Mouse (Mus musculus) common myeloid progenitor, adult 5-6 weeks (primary cell): ENCODE results near the gene Meltf. TPM values are rescaled to one million over a fixed set of nuclear protein-coding genes. Genes with fewer than 3 reads are reported as not detected.
"Not testable (repeated sequence)": the region's sequence is repeated elsewhere in the genome, so short reads cannot be mapped to it uniquely, and the experiment has no call there.

Experiments used
- ATAC-seq: replicated peaks from 2 replicates; pipeline ENCODE4 v1.8.0; 2016; ENCODE audit warnings: low read depth, mild to moderate bottlenecking, moderate TSS enrichment, inconsistent platforms; ENCODE audit not compliant: poor library complexity, severe bottlenecking
- total RNA-seq: library from RNA; stranded (forward); fragments of 200-1000, 187-1606 nt; gene quantifications from 2 replicates; pipeline ENCODE4 v1.2.3, GENCODE M21; 2017

Meltf gene
- total RNA-seq, 1 experiment from 2014 or later = not detected

DNA sequence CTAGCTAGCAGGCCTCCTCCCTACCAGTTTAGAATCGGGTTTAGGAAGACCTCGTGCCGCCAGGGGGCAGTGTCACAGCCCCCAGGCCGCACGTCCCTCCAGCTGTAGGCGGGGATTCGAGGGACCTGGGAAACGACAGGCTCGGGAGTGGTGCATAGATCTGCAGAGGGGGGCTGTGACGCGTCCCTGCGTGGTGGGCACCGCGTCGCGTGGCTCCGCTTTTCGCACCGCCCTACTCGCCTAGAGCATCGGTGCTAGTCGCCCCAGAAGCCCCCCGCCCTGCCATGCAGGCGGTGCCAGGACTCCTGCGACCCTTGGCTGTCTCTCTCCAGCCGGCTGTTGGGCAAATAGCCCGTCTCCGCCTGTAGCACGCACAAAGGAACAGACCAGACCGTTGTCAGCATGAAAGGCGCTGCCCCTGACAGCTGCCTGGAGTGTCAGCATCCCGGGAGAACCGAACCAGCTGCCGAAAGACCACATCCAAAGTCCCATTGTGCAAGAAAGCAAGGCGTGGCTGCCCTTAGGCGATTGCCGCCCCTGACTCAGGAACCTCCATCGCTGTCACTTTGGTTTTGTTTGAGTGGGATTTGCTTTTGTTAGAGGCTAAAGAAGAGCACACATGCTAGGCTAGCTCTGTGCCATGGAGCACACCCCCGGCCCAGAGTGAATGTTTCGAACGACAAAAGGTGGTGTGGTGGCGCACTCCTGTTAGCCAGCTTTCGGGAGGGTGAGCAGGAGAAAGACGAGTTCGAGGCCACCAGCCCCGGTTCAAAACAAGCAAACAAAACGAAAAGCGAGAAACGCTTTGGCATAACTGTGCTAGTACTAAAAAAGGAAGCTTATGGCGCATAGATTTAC lies 54.5 kb downstream of the Meltf start:
- ATAC-seq = peak; percentile 90

DNA sequence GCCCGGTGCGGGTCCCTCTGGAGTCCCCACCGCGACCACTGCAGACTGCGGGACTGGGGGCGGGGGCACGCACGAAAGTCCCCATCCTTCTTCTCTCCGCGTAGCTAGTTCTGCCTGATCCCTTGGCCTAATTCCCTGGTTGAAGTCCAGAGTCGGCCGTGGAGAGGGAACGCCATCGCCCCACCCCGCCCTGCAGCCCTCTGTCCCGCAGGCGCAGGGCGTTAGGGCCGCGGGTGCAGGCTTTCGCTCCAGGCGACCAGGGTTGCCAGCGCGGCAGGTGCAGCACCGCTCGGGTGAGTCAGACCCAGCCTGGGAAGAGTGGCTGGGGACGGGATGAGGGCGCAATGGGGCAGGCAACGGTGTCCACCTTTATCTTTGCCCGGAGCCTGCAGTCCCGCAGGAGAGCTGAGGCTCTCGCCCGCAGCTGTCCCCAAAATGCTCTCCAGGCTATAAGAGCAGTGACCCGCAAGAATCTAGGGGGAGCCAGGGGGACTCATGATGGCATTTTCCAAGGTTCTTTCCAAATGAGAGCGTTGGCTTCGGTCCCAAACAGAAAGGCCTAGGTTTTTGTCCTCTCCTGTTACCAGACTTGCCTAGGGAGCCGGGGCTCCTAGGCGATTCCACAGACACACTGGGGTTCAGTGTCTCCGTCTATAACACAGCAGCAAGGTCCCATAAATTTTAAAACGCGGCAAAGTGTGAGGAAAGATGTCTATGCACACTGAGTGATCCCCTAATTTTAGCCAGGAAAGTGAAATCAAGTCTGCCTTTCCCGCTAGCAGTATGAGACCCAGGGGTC lies 55.3 kb downstream of the Meltf start, which contains the start of gene Pigz:
TSS of gene Pigz (plus strand) at position 101 of the 799 bp plus-strand sequence.
- no peak for ATAC-seq

DNA sequence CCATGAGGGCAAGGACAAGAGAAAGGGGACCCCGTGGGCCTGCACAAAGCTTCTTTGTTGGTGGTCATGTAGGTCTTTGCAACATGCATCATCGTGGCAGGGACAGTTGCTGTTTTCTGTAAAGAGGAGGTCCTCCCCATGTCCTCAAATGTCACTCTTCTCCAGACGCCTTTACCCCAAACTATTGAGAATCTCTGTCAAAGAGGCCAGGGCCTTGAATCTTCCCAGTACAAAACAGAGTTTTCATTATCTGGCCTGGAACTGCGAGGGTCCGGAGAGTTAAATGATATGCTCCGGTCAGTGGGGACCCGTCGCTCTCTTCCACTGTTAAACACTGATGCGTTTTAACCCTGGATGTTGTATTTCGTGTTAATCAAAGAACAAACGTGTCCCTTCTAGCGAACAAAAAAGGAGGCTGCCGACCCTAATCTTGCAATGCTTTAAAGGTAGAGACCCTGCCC lies 56.0 kb downstream of the Meltf start:
- ATAC-seq = no peak

GRCm38 (mm10) chr16:31935091-31935979 lies 56.7 kb downstream of the Meltf start:
- ATAC-seq = peak; percentile 42

- ATAC-seq = no peak
Observed at GRCm38 (mm10) chr16:31936568-31936967, 58.0 kb downstream of the Meltf start.

DNA sequence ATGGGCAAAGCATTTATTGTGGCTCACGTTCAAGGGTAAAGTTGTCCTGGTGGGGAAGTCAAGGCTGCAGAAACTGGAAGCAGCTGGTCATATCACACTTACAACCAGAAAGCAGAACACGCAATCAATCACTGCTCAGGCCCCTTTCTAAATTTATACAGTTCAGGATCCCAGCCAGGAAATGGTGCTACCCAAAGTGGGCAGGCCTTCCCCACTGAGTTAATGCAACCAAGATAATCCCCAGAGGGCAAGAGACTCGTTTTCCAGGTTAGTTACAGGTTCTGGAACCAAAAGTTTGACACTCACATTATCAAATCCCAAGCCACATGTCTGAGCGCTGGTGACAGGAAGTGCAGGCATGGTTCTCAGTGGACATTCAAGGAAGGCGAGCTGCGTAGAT lies 60.2 kb downstream of the Meltf start:
- peak; percentile 20 for ATAC-seq

DNA sequence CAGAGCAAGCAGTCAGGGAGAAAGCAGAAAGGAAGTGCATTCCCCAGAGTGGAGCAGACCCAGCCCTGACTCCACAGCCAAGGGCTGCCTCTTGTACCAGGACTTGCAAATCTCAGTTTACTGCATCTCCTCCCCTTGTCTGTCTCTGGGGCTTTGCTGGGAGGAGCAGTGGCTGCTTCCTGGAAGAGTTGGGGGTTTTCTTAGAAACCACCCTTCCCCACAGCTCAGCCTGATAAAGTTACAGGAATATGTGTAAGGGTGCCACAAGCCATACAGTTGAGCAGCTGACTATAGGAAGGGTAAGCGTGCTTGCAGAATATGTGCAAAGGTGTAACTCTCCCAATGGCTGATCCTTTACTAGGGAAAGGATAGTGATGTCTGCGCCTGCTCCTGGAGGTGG lies 62.0 kb downstream of the Meltf start:
- ATAC-seq = no peak

DNA sequence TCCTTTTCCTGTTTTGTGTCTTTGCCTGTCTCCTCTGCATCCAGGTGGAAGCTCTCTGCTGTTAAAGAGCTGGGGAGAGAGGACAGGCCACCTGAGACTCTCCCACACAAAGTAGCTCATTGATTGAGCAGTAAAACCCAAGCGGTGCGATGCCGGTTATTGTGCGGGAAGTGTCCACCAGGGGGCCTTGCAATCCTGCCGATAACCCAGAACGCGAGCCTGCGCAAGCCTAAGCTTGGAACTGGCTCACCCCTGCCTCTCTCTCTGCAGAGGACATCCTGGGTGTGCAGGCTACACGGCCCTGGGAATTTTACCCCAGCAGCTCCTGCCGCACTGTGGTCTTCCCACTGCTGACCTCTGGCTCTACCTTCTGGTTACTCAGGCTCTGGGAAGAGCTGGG lies 65.4 kb downstream of the Meltf start:
- ATAC-seq = peak; percentile 71

DNA sequence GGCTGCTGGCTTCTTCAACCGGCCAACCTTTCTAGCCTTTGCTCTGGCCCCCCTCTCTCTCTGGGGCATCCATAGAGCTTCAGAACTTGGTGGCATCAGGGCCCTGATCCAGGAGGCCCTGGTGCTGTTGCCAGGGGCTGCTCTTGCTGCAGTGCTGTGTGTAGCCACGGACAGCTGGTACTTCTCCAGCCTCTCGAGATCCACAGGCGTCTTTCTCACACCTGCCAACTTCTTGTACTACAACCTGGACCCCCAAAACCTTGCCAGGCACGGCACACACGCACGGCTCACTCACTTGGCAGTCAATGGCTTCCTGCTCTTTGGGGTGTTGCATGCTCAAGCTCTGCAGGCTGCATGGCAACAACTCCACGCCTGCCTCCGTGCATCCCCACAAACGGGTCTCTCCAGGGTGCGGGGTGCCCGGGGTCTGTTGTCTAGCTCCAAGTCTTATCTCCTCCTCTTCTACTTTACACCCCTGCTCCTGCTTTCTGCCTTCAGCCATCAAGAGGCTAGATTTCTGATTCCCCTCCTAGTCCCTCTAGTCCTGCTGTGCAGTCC lies 66.2 kb downstream of the Meltf start:
- ATAC-seq = no peak

- ATAC-seq = no peak
Observed at GRCm38 (mm10) chr16:31945372-31945771, 66.8 kb downstream of the Meltf start.

GRCm38 (mm10) chr16:31945986-31946385 lies 67.4 kb downstream of the Meltf start:
- ATAC-seq = not testable (repeated sequence)

- ATAC-seq = 0 out of 2 replicates have a peak, but pooled peaks have one; percentile 17
Observed at GRCm38 (mm10) chr16:31947333-31947732, 68.7 kb downstream of the Meltf start.

DNA sequence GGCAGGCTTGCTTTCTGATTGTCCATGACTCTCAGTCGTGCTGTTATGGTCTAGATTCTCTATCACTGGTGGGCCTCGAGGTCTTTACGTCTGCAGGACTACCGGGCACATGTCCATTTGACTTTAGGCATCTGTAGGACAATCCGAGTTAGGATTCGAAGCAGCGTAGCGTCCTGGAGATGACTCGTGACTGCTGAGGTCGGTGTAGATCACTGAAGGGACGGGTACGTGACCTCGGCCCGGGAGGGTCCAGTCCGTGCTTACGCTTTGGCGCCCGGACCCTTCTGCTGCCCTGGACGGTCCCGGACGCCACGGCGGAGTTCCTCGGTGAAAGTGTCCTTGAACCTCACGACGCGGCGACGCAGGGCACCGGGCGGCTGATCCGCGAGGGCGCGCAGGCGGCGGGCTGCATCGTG lies 69.3 kb downstream of the Meltf start:
- ATAC-seq = no peak

- ATAC-seq = peak; percentile 91
Observed at GRCm38 (mm10) chr16:31948345-31948774, 69.8 kb downstream of the Meltf start, which contains the start of the genes 0610012G03Rik and Ncbp2. 0610012G03Rik (minus strand) TSS chr16:31948494. Ncbp2 (plus strand) TSS chr16:31948513.

Other genes with a start within 250 kb of the Meltf start
- 44.3 and 67.6 TPM in 2 replicates for gene Dlg1, start 215.4 kb upstream of the Meltf start, total RNA-seq
- gene Pigz, start 55.0 kb downstream of the Meltf start, total RNA-seq = not detected in 2 replicates
- 13.5 and 14.6 TPM in 2 replicates for gene 0610012G03Rik, start 69.7 kb downstream of the Meltf start, total RNA-seq
- 40.9 and 46.7 TPM in 2 replicates for gene Ncbp2, start 69.7 kb downstream of the Meltf start, total RNA-seq
- 11.8 and 26.7 TPM in 2 replicates for gene Senp5, start 124.5 kb downstream of the Meltf start, total RNA-seq
- gene Pak2, start 200.5 kb downstream of the Meltf start, total RNA-seq = 52.7 and 64.7 TPM in 2 replicates
- gene Pigx, start 220.9 kb downstream of the Meltf start, total RNA-seq = 52.3 and 61.7 TPM in 2 replicates
- gene Cep19, start 221.0 kb downstream of the Meltf start, total RNA-seq = 22.2 and 28.6 TPM in 2 replicates